Mouse (Mus musculus): ENCODE measurements around the gene Tprn.

DNA sequence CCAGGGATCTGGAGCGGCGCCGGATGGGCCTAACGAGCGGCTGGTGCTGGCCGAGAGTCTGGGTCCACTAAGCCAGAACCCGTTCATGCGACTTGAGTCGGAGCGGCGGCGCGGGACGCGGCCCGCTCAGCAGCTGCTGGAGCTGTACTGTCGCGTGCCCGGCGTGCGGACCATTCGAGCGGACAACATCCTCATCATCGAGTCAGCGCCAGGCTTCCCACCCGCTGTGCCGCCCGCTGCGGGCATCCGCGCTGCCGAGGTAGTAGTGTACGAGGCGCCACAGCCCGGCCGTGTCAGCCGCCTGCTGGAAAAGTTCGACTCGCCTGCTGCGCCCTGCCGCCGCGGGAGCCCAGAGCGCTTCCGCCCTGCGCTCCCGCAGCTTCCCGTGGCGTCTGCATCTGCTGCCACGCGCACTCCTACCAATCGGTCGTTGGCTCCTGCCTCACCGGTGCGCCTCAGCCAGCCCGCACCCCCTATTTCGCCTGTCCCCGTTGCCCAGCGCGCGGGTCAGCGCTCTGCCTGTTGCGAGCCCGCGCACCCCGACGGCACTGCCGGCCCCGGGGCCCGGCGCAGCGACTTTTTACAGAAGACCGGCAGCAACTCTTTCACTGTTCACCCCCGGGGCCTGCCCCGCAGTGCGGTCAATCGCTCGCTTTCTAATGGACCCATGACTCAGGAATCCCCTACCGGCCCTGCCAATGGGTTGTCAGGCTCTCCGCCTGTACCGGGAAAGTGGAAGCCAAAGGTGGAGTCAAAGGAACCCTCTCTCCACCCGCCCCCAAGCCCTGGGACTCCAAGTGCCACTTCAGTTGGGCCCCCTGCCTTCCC lies 591 bp downstream of the Tprn start:
- no peak for TF ChIP-seq ZC3H11A (IDR thresholded peaks at IDR 0.05; ENCODE audit: borderline replicate concordance, low read depth, low read length)
- TF ChIP-seq MAFK (IDR thresholded peaks at IDR 0.05; ENCODE audit: insufficient read depth, low read depth, low read length), result no peak

Measured in ES-E14 (cell line).